Mouse (Mus musculus): Measurements from ENCODE around the gene Fam19a5. TPM values are rescaled to one million over a fixed set of nuclear protein-coding genes. Genes with fewer than 3 reads are reported as not detected.

The Fam19a5 gene
- polyA plus RNA-seq, 1 experiment, result 69.0 TPM

DNA sequence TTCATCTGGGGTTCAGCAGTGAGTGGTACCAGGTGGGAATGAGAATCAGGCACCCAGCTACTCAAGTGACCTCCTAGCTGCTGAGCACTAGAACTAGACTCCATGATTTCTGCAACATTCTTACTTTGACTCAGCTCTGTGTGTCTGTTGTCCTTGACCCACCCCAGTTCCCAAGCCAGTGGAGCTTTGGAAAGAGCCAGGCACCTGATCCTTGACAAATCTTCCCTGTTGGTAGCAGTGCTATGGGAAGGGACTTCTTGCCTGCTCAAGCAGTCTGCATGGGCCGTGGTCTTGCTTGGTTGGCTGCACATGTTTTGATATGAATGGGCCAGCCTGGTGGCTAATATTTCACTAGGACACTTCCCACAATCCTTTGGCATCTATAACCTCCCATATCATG, 158.7 kb downstream of the Fam19a5 start:
- TF ChIP-seq POLR2A (IDR thresholded peaks at IDR 0.05; ENCODE audit: borderline replicate concordance, extremely low read depth, insufficient read depth, insufficient read length, poor library complexity, severe bottlenecking), result no peak
- no peak for TF ChIP-seq CTCF (IDR thresholded peaks at IDR 0.05; ENCODE audit: borderline replicate concordance, extremely low read depth, insufficient read depth, insufficient read length)
- no peak for DNase-seq (ENCODE audit: low read depth)

GRCm38 (mm10) chr15:87703334-87703733, 159.2 kb downstream of the Fam19a5 start:
- no peak for DNase-seq (ENCODE audit: low read depth)
- TF ChIP-seq POLR2A (IDR thresholded peaks at IDR 0.05; ENCODE audit: borderline replicate concordance, extremely low read depth, insufficient read depth, insufficient read length, poor library complexity, severe bottlenecking), result no peak
- TF ChIP-seq CTCF (IDR thresholded peaks at IDR 0.05; ENCODE audit: borderline replicate concordance, extremely low read depth, insufficient read depth, insufficient read length), result no peak

DNA sequence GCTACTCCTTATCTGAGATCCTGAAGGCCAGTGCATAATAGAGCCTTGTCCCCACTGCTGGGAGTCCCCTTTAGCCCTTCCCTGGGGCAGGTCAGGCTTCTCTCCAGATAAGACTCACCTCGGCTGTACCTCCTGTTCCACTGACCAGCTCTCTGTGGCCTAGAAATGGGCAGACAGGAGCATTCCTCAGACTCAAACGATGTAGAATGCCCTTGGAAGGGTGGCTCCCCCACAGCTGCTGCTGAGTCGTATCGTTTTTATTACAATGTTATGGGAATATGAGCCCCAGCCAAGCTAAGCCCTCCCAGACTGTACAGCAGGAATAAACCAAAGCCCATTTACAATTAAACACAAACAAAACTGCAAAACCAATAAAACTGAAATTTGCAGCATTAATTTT, 167.7 kb downstream of the Fam19a5 start:
- TF ChIP-seq CTCF (IDR thresholded peaks at IDR 0.05; ENCODE audit: borderline replicate concordance, extremely low read depth, insufficient read depth, insufficient read length), result no peak
- TF ChIP-seq POLR2A (IDR thresholded peaks at IDR 0.05; ENCODE audit: borderline replicate concordance, extremely low read depth, insufficient read depth, insufficient read length, poor library complexity, severe bottlenecking), result no peak

DNA sequence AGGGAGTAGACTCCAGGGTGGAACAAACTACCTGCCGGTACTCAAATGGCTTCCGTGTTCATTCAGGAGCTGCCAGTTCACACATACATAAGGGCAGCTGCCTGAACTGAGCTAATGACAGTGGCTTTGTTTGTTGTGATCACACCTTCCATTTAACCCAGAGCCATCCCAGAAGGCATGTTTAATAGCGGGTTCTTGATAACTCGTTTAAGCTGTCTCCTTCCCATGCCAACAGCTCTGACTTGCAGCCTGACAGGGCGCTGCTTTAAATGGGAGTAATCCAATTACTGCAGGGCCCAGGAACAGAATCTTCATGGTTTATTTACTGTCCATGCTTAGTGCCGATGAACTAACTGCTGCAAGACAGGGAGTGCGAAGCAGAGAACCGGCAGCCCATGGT, 168.1 kb downstream of the Fam19a5 start:
- DNase-seq (ENCODE audit: low read depth), result peak; percentile 77
- TF ChIP-seq POLR2A (IDR thresholded peaks at IDR 0.05; ENCODE audit: borderline replicate concordance, extremely low read depth, insufficient read depth, insufficient read length, poor library complexity, severe bottlenecking) (no peak), CTCF (IDR thresholded peaks at IDR 0.05; ENCODE audit: borderline replicate concordance, extremely low read depth, insufficient read depth, insufficient read length) (no peak)

More for the DNA sequence above, 167.7 kb downstream of the Fam19a5 start:
- DNase-seq (ENCODE audit: low read depth), result no peak

DNA sequence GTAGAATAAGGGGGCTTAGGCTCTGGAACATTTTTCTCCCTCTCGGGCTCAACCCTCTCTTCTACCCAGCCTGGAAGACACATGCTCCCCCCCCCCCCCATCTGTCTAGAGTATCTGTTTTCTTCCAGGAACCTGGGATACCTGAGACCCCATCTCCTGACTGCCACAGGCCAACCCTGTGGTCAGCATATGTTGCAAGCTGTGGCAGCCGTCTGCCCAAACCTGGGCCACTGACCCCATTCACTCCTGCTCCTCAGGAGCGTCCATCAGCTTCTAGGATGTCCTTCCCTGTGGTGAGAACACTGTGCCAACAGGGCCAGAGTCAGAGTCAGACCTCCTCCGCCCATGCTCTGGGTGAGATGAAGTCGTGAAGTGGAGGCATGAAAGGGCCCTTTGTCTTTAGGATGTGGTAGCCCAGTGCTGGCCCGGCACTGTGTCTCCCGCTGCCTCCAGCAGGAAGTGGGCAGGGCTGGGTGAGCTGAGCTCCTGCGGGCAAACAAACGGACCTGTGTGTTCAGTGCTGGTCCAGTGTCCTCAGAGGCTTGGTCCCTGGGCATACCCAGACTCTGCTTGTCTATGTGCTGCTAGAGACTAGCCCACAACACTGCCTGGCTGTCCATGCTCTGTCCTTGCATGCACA, 171.1 kb downstream of the Fam19a5 start:
- TF ChIP-seq POLR2A (IDR thresholded peaks at IDR 0.05; ENCODE audit: borderline replicate concordance, extremely low read depth, insufficient read depth, insufficient read length, poor library complexity, severe bottlenecking) (no peak), CTCF (IDR thresholded peaks at IDR 0.05; ENCODE audit: borderline replicate concordance, extremely low read depth, insufficient read depth, insufficient read length) (no peak)

DNA sequence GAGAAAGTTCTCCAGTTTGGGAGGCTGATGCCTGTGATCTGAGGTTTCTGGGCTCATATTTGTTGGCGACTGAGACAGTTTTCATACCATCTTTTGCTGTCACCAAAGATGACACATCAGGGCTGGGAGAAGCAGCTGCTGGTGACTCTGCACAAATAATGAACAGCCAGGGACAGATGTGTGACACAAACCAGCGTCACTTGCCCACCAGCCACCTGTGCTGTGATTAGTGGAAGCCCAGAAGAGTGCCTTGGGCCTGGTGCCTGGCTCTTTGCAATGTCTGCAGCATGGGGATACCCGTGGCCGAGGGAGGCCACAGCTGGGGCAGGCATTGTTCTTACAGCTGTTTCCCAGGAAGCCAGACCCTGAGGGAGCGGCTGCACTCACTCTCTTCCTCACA, 173.0 kb downstream of the Fam19a5 start:
- no peak for TF ChIP-seq CTCF (IDR thresholded peaks at IDR 0.05; ENCODE audit: borderline replicate concordance, extremely low read depth, insufficient read depth, insufficient read length)
- no peak for TF ChIP-seq POLR2A (IDR thresholded peaks at IDR 0.05; ENCODE audit: borderline replicate concordance, extremely low read depth, insufficient read depth, insufficient read length, poor library complexity, severe bottlenecking)
- DNase-seq (ENCODE audit: low read depth), result no peak

More for the DNA sequence above, 171.1 kb downstream of the Fam19a5 start:
- peak; percentile 63 for DNase-seq (ENCODE audit: low read depth)

DNA sequence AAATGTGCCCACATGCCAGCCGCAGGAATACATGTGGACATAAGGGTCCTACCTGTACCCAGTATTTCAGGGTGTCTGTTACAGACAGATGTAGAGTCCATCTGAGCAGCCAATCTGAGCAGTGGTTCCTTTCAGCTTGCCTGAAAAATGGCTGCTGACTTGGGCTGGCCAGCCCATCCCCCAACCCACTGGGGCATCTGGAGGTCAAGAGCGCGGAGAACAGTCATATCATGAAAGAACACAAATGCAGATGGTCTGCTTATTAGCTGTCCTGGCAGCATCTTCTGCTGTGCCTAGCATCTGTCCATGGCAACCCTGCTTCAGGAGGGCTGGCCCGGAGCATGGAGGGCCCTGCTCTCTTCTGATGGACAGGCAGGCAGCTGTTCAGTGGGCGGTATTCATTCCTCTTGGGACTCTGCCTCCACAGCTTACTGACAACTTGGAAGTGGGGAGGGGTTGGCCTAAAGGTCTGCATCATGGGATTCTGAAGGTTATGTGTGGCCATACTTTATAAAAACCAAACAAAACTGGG, 179.4 kb downstream of the Fam19a5 start:
- DNase-seq (ENCODE audit: low read depth), result no peak
- no peak for TF ChIP-seq CTCF (IDR thresholded peaks at IDR 0.05; ENCODE audit: borderline replicate concordance, extremely low read depth, insufficient read depth, insufficient read length)
- TF ChIP-seq POLR2A (IDR thresholded peaks at IDR 0.05; ENCODE audit: borderline replicate concordance, extremely low read depth, insufficient read depth, insufficient read length, poor library complexity, severe bottlenecking), result no peak

GRCm38 (mm10) chr15:87726657-87727236, 182.6 kb downstream of the Fam19a5 start:
- DNase-seq (ENCODE audit: low read depth), result peak; percentile 74
- TF ChIP-seq POLR2A (IDR thresholded peaks at IDR 0.05; ENCODE audit: borderline replicate concordance, extremely low read depth, insufficient read depth, insufficient read length, poor library complexity, severe bottlenecking) (no peak), CTCF (IDR thresholded peaks at IDR 0.05; ENCODE audit: borderline replicate concordance, extremely low read depth, insufficient read depth, insufficient read length) (no peak)

- TF ChIP-seq CTCF (IDR thresholded peaks at IDR 0.05; ENCODE audit: borderline replicate concordance, extremely low read depth, insufficient read depth, insufficient read length), result no peak
- no peak for TF ChIP-seq POLR2A (IDR thresholded peaks at IDR 0.05; ENCODE audit: borderline replicate concordance, extremely low read depth, insufficient read depth, insufficient read length, poor library complexity, severe bottlenecking)
- DNase-seq (ENCODE audit: low read depth), result no peak
These were observed 192.2 kb downstream of the Fam19a5 start for GRCm38 (mm10) chr15:87736345-87736744.

DNA sequence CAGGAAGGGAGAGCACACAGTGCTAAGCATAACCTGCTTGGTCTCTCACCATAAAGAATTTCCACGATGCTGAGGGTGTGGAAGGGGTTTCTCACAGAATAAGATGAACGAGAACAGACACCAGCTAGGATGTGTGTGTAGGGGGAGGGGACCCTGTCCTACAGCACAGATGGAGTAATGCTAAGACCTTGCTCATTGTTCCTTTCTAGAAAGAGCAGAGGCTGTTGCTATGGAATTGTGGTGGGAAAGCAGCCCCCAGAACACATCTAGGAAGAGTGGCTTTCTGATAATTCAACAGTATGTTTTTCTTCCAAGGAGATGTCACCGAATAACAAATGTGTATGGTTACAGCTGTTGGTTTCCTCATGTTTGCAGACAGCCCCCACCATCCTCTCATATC, 211.4 kb downstream of the Fam19a5 start:
- TF ChIP-seq POLR2A (IDR thresholded peaks at IDR 0.05; ENCODE audit: borderline replicate concordance, extremely low read depth, insufficient read depth, insufficient read length, poor library complexity, severe bottlenecking), result no peak
- TF ChIP-seq CTCF (IDR thresholded peaks at IDR 0.05; ENCODE audit: borderline replicate concordance, extremely low read depth, insufficient read depth, insufficient read length), result no peak
- peak; percentile 20 for DNase-seq (ENCODE audit: low read depth)

GRCm38 (mm10) chr15:87765876-87766275, 221.8 kb downstream of the Fam19a5 start:
- no peak for DNase-seq (ENCODE audit: low read depth)
- no peak for TF ChIP-seq POLR2A (IDR thresholded peaks at IDR 0.05; ENCODE audit: borderline replicate concordance, extremely low read depth, insufficient read depth, insufficient read length, poor library complexity, severe bottlenecking)
- no peak for TF ChIP-seq CTCF (IDR thresholded peaks at IDR 0.05; ENCODE audit: borderline replicate concordance, extremely low read depth, insufficient read depth, insufficient read length)

DNA sequence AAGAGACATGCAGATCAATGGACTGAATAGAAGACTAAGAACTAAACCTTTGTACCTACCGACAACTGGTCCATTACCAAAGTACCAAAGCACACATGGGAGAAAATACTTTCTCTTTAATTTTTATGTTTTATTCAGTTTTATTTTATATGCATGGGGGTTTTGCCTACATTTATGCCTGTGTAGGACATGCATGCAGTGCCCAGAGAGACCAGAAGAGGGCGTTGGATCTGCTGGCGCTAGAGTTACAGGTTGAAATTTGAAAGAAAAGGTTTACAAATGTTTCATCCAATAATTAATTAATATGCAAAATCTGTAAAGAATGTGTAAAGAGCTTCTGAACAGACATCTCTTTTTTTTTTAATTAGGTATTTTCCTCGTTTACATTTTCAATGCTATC, 229.9 kb downstream of the Fam19a5 start:
- TF ChIP-seq POLR2A (IDR thresholded peaks at IDR 0.05; ENCODE audit: borderline replicate concordance, extremely low read depth, insufficient read depth, insufficient read length, poor library complexity, severe bottlenecking), result no peak
- TF ChIP-seq CTCF (IDR thresholded peaks at IDR 0.05; ENCODE audit: borderline replicate concordance, extremely low read depth, insufficient read depth, insufficient read length), result peak; percentile 20; the same call in 1 of the 2 replicates
- no peak for DNase-seq (ENCODE audit: low read depth)
